Mouse (Mus musculus): ENCODE measurements around the gene Mrpl52.

Gene Mrpl52

DNA sequence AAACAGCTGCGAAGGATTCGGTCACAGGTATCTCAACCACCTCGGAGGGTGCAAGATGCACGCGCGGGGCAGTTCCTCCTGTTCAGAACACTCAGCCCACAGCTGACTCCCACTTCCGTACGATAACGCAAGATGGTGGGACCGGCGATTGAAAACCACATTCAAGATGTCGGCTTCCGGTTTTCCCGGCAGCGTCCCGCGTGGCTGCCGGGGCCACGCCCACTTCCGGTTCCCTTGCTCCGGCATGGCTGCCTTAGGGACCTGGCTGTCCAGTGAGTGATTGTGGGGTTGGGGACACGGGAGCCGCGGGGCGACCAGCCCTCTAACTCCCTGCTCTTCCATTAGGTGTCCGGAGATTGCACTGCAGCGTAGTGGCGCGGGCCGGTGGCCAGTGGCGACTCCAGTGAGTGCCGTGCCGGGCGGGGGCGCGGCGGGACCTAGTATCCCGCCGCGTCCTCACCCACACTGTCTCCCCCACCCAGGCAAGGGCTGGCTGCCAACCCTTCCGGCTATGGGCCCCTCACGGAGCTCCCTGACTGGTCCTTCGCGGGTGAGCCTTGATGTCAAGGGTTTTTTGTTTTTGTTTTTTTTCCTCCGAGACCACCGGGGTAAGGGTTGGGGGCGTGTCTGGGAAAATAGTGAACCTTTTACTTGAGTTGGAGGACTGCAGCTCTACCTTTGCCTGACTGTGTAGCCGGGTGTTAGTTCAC, at the start of gene Mrpl52:
TSS of gene Mrpl52 (plus strand) at position 221 of the 710 bp plus-strand sequence.
- peak; percentile 96 for DNase-seq

DNA sequence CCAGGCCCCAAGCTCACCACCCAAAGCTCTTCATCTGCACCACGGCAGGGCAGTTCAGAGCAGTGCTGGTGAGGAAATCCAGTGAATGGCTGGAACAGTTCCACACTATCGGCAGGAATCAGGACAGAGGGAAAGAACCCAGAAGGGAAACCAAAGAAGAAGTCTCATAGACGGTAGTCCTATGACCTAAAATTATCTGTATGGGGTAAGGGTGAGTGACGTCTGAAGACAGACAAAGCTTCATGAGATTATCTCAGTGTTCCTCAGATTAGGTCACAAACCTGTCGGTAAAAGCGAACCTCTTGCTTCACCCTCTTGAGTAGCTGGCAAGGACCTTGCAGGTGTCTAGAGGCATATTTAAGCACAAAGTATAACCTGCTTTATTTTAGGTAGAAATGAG, 49.5 kb upstream of the Mrpl52 start:
- no peak for DNase-seq

DNA sequence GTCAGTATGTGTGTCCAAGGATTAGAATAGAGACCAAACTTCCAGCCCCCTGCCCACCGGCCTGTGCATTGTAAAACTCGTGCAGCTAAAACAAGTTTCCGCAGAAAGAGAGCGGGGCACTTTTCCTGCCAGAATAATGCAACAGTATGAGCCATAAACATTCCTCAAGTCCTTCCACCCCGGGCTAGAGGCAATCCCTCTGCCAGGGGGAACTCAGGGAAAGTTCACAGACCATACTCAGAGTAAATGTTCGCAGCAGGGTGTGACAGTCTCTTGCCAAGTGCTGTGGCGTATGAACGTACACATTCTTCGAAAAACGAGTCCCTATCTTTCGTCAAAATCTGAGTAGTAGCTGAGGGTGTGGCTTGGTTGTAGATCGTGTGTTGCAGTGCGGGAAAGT, 47.1 kb upstream of the Mrpl52 start:
- DNase-seq: no peak

DNA sequence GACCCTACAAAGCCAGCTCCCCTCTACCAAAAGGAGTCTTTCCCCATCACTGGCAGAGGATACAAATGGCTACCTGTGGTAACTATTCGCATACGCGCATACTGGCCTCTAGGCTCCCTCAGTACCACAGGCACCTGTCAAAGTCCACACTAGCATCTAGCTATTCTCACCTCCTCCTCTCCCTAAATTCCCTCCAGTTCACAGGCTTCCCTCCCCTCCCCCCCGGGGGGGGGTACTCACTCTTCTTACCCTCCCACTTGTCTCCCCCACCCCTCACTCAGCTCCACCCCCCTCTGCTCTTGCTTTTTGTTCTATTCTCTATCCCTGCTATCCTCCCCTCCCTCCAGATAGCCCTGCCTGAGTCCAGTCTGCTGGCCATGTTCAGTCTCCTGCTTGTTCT, 46.1 kb upstream of the Mrpl52 start:
- no peak for DNase-seq

DNA sequence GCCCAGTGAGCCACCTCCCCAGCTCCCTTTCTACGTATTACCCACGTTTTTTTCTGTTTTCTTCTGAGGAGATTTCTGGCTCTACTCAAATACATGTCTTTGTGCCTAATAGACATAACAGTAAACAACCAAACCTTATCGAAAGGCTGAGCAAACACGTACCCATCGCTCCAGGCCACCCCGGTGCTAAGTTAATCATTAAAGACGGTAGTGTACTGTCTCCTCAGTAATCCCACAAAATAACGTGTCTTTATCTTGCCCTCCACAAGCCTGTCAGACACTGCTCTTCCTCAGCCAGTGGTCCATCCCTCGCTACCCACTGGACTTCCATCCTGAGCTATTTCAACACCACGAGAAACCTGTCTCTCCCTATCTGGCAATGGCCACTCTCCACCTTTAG, 44.9 kb upstream of the Mrpl52 start:
- no peak for DNase-seq

DNA sequence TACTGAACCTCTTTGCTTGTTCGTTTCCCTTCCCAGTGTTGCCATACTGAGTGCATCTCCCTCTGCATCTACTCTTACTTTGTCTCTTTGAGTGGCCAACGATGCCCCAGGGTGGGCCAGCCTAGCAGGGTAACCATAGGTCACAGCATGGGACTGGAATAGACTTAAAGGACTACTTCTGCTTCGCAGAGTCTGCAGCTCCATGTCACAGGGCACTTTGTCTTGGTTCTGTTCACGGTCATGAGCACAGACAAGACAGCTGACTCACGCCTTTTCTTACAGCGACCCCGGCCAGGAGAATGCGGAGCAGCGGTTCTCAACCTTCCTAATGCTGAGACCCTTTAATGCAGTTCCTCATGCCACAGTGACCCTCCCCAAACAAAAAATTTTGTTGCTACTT, 44.1 kb upstream of the Mrpl52 start:
- DNase-seq: no peak

DNA sequence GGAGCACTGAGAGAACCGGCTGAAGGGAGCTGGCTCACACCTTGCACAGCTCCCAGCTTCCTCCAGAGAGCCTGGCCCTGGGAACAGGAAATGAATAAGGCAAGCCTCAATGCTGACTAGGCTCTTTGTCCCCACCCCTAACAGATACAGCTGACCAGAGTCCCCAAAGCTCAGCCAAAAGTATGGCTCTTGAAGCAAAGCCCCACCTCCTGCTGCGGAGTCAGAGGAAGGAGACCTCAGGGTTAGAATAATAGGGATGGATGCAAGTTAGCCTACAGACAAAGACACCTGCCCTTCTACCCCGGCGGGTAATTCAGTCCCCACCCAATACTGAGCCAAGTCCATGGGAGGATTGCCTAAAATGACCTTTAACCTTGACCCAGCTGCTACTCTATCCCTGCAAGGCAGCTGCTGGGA, 43.3 kb upstream of the Mrpl52 start:
- peak; percentile 20 for DNase-seq

DNA sequence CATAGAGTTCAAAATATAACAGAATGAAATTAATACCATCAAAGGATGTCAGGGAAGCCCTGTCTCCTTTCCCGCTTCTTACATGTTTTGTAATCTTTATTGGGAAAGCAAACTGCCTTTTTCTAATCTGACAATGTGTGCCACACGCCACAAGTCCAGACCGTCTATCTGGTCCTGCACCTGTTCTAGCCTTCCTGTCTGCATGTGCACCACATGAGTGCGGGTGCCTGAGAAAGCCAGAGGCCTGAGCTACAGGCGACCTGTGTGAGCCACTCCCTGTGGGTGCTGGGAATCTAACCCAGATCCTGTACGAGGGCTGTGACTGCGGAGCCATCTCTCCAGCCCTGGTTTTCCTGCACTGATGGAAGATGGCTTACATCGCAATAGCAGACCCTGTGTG, 42.3 kb upstream of the Mrpl52 start:
- DNase-seq: no peak

DNA sequence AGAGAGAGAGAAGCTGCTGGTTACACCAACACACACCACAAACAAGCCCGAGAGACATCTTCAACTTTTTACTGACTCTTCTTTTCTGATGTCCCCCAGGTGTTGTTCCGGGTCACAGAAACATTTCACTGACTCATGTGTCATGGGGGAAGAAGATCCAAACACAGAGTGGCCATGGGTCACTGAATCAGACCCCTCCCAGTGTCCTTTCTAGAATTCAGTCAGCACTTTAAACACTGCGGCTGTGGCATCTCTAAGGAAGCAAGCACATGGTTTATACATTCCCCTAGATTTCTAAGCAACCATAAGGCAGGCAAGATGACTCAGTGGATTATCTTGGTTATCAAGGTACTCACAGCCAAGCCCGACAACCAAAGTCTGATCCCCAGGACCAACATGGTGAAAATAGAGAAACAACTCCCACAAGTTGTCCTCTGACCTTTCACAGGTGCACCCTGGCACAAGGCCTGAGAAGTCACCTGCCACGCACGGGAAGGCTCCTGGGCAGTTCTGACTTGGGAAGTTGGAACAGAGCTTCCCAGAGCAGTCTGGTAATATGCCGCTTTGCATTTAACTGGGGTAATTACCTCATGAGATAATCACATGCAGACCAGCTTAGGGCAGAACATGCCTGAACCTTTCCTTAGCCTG, 40.6 kb upstream of the Mrpl52 start:
- no peak for DNase-seq

DNA sequence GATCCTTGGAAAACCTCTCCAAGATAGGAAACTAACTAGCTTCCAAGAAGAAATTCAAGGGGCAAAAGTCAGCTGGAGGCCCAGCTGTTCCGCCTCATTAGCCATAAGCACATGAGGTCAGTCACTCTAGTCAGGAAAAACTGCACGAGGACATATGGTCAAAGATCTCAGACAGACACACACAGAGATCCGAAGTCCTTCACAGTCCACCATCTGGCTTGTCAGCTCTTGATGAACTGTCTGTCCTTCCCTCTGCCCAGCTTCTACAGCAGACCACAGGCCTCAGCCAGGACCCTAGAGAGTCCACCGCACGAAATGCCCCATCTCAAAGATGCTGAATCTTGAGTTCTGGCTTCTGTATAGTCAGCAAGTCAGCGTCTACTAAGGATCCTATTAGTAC, 39.2 kb upstream of the Mrpl52 start:
- no peak for DNase-seq

DNA sequence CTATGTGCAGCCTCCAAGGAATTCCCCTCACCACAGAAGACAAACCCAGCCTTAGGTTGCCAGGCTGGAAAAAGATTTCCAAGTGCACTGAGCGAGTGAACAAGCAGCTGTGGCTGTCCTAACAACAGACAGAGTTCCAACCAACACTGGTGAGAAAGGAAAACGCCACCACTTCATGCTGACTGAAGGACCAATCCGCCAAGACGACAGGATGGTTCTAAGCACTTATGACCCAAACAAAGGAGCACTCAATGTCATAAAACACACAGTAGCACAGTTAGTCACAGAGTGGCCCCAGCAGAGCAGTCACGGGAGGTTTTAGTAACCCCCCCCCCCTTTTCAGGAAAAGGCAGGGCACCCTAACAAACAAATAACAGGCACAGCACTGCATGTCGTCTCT, 35.9 kb upstream of the Mrpl52 start:
- peak; percentile 50 for DNase-seq

DNA sequence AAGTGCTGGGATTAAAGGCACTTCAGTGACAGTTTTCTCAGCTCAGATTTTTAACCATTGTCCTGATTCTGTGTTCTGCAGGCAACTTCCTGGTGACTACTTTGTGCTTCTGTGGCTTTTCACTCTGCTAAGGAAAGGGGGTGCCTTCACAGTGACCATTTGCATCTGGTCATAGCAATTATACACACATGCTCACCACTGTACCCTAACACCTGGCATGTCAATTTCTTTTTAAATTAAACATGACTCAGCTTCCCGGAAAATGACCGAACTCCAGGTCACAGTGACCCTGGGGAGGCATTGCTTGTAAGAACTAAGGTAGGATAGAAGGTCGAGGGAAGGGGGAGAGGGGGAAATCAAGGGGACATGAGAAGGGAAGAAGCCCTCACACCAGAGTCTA, 32.9 kb upstream of the Mrpl52 start:
- DNase-seq: no peak

DNA sequence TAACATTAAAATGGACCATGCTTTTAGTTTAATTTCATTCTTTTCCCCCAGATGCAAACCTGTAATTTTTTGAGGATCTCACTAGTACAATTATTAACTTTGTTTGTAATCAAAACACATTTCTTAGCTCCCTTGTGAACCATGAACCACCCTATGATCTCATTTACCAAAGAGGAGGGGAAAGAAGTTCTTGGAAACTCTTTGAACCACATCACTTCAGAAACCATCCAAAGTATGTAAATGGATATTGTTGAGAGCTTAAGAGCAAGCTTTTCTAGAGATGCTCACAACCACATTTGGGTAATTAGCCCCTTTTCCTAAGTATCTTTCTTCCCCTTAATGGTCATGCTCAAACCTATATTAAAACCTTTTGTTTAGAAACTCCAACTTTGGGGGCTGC, 32.4 kb upstream of the Mrpl52 start:
- DNase-seq: no peak

DNA sequence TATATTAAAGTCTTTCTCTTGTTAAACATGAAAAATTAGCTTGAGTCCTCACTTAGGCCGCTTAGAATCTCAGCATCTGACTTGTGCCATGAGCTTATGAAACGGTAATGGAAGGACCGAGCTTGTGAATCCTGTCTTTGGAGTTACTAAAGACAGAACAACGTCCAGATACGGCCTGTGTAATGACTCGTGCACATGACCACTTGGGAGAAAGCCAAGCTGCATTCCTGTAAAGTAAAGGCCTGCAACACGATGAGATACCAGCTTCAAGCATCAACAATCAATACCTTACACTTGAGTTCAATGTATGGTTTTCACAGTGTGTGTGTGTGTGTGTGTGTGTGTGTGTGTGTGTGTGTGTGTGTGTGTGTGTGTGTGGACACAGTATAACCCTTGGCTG, 30.0 kb upstream of the Mrpl52 start:
- DNase-seq: no peak

DNA sequence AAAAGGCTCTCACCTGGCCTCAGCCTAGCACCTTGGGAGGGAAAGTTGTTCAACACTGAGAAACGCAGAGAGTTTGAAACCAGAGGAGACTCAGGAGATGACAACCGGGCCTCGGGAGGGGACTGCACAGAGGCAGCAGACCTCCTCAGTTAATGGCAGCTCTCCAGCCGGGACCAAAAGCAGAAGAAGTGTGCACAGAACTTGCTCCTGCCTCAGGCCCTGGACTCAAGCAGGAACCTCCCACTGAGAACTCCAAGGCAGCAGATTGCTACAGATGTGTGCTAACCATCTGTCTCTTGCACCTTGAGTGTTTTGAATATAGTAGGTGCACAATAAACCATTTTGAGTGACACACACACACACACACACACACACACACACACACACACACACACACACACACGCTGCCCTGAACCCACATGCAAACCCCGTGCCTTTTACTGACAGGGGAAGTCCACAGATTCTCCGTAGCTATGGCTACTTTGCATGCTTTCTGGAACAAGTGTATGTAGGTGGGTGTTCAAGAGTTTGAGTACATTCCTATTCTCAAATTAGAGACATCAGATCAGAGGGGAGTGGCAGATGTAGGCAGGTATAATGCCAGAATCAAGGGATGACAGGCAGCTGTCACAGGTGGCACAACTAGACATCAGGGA, 28.7 kb upstream of the Mrpl52 start:
- no peak for DNase-seq

DNA sequence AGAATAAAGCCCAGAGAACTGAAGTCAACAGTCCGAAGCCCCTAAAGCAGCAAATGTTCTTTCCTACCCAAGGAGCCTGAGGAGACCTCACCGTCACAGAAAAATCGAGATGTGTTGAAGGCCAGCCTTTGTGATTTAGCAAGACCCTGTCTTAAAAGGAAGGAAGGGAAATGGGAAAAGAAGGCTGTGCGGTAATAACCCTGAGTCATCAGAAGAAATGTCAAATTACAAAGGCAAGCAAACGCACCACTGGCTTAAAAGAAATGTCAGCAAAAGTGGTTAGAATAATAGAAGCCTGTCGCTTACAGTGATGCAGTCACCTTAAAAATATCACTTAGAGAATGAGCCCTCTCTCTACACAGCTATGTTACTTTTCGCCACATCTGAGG, 28.2 kb upstream of the Mrpl52 start:
- DNase-seq: no peak

DNA sequence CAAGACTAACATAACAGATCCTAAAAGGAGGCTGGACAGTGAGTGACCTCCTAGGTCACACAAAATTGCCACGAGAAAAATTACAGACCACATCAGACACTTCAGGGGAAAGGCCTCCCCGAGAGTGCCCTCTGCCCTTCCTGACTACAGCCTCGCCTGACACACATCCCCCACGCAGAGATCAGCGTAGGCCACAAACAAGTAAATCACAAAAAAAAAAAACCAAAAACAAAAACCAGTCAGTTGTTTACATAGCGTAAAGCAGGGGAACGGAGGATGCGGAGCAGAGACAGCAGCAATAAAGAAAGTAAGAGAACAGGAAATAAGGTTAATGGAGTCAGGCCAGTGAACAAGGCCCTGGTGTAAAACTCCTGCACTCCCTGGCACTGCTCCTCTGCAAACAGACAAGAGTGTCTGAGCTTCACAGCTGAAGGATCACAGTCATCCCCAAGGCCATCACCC, 27.8 kb upstream of the Mrpl52 start:
- DNase-seq: no peak

DNA sequence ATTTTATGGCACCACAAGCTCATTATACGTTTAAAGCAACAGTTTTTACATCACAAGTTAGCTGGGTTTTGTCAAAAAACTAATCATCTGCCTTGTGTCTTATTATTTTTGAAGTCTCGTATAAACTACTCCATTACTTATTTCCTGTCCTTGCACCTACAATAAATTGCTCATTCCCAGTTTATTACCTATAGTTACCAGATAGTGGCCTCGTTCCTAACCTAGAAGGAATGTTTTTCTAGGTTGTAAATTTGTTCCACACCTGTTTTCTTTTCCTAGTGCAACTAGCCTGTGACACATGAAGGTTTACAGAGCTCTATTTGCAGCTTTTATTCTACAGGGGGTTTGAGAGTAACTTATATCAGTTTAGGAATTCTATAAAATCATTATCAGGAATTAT, 25.0 kb upstream of the Mrpl52 start:
- no peak for DNase-seq

DNA sequence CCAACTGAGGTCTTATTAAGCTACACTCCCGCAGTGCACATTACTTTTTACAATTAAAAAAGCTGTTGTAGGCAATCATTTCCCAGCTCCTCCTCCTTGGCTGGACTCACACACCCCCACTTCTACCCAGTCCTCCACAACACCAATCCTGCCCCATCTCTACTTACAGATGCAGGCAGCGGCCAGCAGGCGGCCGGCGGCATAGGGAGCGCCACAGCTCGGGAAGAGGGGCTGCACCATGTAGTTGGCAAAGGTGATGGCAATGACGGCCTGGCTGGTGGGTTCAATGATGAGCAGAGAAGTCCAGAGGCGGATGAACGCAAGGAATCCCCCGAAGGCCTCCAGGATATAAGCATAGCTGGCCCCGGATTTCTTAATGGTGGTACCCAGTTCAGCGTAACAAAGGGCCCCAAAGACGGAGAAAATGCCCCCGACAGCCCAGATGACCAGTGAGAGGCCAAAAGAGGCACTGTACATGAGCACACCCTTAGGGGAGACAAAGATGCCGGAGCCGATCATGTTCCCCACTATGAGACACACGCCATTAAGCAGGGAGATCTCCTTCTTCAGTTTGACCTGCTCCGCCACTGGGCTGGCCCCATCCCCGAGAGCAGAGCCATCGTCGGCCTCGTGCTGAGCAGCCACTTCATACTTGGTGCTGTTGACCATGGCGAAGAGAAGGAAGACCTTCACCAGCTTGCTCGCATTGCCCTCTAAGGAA, 18.2 kb upstream of the Mrpl52 start:
- no peak for DNase-seq

DNA sequence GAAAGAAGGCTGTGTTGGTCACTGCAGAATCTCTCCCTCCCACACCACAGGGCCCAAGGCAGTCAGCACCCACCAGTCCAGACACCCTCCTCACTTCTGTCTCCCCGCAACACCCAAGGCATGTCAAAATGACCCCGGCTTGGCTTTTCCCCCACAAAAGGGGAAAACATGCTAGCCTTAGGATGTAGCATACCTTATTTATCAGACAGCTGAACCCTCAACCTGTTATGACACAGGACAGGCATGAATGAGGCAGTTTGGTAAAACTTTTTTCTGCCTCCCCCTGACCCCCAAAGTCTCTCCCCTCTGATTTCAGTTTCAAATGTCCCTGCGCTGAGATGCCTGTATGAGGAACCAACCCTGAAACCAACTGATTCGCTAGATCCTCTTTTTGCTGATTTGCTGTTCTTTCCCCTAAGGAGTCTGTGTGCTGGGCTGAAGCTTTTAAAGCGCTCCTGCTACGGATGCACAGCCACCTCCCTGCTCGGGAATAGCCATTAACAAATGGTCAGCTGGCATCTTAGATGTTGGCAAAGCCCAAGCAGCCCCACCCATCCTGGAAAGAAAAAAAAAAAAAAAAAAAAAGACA, 17.6 kb upstream of the Mrpl52 start:
- DNase-seq: peak; percentile 45

DNA sequence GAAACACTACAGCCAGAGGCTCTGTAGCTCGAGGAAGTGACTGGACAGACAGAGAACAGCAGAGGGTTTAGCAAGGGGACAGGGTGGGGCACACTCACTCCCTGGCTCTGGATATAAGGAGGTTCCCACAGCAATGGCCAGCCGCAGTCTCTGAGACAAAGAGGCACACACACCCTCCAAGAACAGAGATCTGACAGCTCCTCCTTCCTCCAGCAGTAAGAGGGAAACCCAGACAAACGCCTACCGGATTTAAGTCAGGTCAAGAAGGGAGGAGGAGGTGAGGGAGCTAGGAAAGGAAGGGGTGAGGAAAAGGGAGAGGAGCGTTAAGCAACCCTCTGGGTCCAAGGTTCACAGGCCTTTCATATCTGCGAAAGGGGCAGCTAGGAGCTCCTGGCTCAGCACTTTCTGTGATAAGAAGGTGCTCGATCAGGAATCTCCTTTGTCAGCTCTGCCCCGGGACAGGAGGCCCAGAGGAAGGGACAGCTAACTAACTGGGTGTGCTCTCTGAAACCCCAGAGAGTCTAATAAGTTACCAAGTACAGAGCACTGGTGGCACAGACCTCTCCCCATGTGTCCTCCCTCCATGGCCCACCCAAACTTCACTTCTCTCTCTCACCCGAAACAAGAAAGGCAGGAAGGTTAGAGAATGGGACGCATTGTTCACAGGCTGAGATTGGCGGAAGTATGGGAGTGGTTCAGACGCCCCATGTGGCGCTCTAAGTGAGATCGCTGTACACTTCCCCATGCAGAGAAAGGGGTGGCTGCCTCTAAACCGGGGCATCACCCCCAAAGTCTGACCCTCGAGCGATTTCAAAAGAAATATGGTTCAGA, 16.5 kb upstream of the Mrpl52 start:
- peak; percentile 77 for DNase-seq

DNA sequence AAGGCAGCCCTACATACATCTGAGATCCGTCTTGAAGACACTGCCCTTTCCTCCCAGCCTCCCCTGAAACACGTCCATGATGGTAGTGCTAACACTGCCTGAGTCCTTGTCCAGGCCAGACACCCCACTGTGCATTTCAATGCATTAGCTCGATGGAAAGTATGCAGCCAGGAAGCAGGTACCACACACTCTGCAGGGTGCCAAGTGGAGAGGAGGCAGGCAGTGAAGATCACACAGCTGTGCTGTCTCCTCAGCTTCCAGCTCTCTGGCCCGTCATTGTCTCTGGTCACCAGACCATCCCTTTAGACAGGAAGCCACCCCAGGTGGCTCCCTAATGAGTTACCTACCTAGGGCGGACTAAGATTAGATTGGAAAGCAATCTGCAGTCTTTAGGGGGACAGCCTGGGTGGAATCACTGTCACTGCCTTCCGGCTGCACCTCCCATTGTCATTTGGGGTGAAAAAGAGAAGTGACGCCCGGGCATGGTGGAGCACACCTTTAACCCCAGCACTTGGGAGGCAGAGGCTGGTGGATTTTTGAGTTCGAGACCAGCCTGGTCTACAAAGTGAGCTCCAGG, 14.6 kb upstream of the Mrpl52 start:
- DNase-seq: no peak
